Comparison of ENCODE assay signal across 9 mouse cellular contexts in the genomic region with DNA sequence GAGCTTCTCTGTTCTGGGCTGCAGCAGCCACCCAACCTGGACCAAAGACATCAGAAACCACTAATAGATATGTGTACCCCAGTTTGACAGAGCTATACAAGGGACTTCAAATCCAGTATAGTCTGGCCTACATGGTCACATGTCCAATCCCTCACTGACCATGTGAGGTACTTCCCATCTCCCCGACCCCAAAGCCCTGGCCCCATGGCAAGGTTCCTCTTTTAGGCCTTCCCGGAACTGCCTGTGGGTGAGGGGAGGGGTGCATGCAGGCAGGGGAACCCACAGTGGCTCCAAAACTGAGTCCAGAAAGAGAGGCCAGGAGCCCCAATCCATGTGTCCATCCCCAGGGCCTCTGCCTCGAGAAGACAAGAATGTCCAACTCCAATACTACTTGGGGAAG. TPM values are rescaled to one million over a fixed set of nuclear protein-coding genes. Genes with fewer than 3 reads are reported as not detected.
DNase-seq lines count a peak whose midpoint lies in the region; ATAC-seq and TF ChIP-seq lines count a peak whose summit lies in the region.
"Had no signal": no experiment of that assay in that cellular context is flagged by ENCODE, and none has a peak within 500 bp of the region (broad histone marks: within the 10 kb centered on the region; RNA-seq: fewer than 3 reads in every experiment).

No protein-coding gene starts in this region.

- DNase-seq in adrenal gland, postnatal 14 days = peak; percentile 49
- DNase-seq in adrenal gland, postnatal 10 days = no peak
- peak; percentile 39 for DNase-seq in liver, adult 2 months (ENCODE audit: extremely low read depth, low read depth, low spot score)
- peak; percentile 74 for DNase-seq in splenic B cell, adult 2 months (ENCODE audit: low read depth, low spot score)
- no peak for DNase-seq in left cerebral cortex, adult 11 months (ENCODE audit: low spot score)
- no peak for DNase-seq in cerebellum, adult 18-20 months

- H3K36me3 ChIP-seq in midbrain, embryonic 13.5 days = peaks cover 58% of the 10 kb centered on the region
- no peaks in the 10 kb centered on the region; the same call in 1 of the 2 replicates for H3K36me3 ChIP-seq in midbrain, embryonic 16.5 days (ENCODE audit: control insufficient read depth, insufficient read depth, low read length)
- H3K36me3 ChIP-seq in liver, adult 2 months (ENCODE audit: control insufficient read depth, insufficient read depth, low read length) = no peaks in the 10 kb centered on the region
- no peaks in the 10 kb centered on the region for H3K36me3 ChIP-seq in splenic B cell, adult 2 months (ENCODE audit: control insufficient read depth, insufficient read depth, low read length, poor library complexity, severe bottlenecking)

- 78% methylated on average over 3 of the region's 3 CpGs for WGBS in midbrain, embryonic 13.5 days
- 67% methylated on average over 3 of the region's 3 CpGs for WGBS in midbrain, embryonic 16.5 days
- WGBS in liver, adult 2 months = 72% methylated on average over 3 of the region's 3 CpGs

- no peaks in the 10 kb centered on the region for H3K27me3 ChIP-seq in midbrain, embryonic 13.5 days
- H3K27me3 ChIP-seq in midbrain, embryonic 16.5 days (ENCODE audit: control insufficient read depth, insufficient read depth, low read depth, low read length) = no peaks in the 10 kb centered on the region
- no peaks in the 10 kb centered on the region for H3K27me3 ChIP-seq in liver, adult 2 months (ENCODE audit: control insufficient read depth, insufficient read depth, low read length)
- H3K27me3 ChIP-seq in splenic B cell, adult 2 months (ENCODE audit: control insufficient read depth, insufficient read depth, low read length, poor library complexity, severe bottlenecking) = no peaks in the 10 kb centered on the region

- H3K79me2 ChIP-seq in liver, adult 2 months (ENCODE audit: control insufficient read depth, insufficient read depth, low read length) = no peaks in the 10 kb centered on the region

- TF ChIP-seq CTCF in liver, adult 2 months (IDR thresholded peaks at IDR 0.05; ENCODE audit: low read depth, low read length) = no peak

- H3K27ac ChIP-seq in midbrain, embryonic 13.5 days = no peak overlapping the region
- H3K27ac ChIP-seq in midbrain, embryonic 16.5 days (ENCODE audit: low read length) = no peak overlapping the region
- 0 out of 2 replicates have a peak overlapping the region, but pooled peaks have one; percentile 32 for H3K27ac ChIP-seq in liver, adult 2 months (replicated peaks; ENCODE audit: insufficient read depth, low read depth, low read length)

- H3K4me1 ChIP-seq in midbrain, embryonic 13.5 days (replicated peaks) = peaks cover 86% of the 10 kb centered on the region
- peaks cover 54% of the 10 kb centered on the region for H3K4me1 ChIP-seq in midbrain, embryonic 16.5 days (ENCODE audit: control insufficient read depth, insufficient read depth, low read length)
- H3K4me1 ChIP-seq in liver, adult 2 months (ENCODE audit: control insufficient read depth, insufficient read depth, low read length) = no peaks in the 10 kb centered on the region; the same call in 1 of the 2 replicates

- H3K4me2 ChIP-seq in midbrain, embryonic 13.5 days (replicated peaks) = no peak overlapping the region
- H3K4me2 ChIP-seq in midbrain, embryonic 16.5 days (ENCODE audit: low read length) = no peak overlapping the region

- no peak for ATAC-seq in midbrain, embryonic 13.5 days
- ATAC-seq in midbrain, embryonic 16.5 days = no peak

- H3K9ac ChIP-seq in midbrain, embryonic 13.5 days (replicated peaks) = 0 out of 2 replicates have a peak overlapping the region, but pooled peaks have one; percentile 28
- H3K9ac ChIP-seq in midbrain, embryonic 16.5 days (ENCODE audit: low read depth, low read length) = no peak overlapping the region
- no peak overlapping the region for H3K9ac ChIP-seq in liver, adult 2 months (ENCODE audit: low read depth, low read length)

- no peaks in the 10 kb centered on the region for H3K9me3 ChIP-seq in midbrain, embryonic 13.5 days
- H3K9me3 ChIP-seq in midbrain, embryonic 16.5 days (replicated peaks; ENCODE audit: control insufficient read depth, low read length, poor library complexity, severe bottlenecking) = no peaks in the 10 kb centered on the region

- no peak overlapping the region for H3K4me3 ChIP-seq in midbrain, embryonic 13.5 days (replicated peaks)
- H3K4me3 ChIP-seq in midbrain, embryonic 16.5 days (ENCODE audit: low read depth, low read length) = no peak overlapping the region
- H3K4me3 ChIP-seq in liver, adult 2 months (ENCODE audit: insufficient read depth, low read depth, low read length) = no peak overlapping the region
- H3K4me3 ChIP-seq: erythroblast, embryonic 14.5 days had no signal

- TF ChIP-seq POLR2A in liver, adult 2 months (IDR thresholded peaks at IDR 0.05; ENCODE audit: extremely low read depth, insufficient read depth, low read length) = no peak

RNA-seq across cellular contexts. Expression of gene Ttyh3, which starts 6.8 kb away (rescaled TPM):
- total RNA-seq in adrenal gland, postnatal 14 days (2021) = 72.5 and 83.6 TPM in 2 replicates
- 100 to 1,000 TPM in 1 of 2 experiments, 10 to 100 TPM in 1; 79.8 to 108 TPM for total RNA-seq in adrenal gland, postnatal 10 days (2021)
- polyA plus RNA-seq in midbrain, embryonic 13.5 days (2015; fragmentation: Nextera tagmentation; extraction: Ambion mirVana) = 53.6 and 76.6 TPM in 2 replicates
- polyA plus RNA-seq in midbrain, embryonic 16.5 days (2015; fragmentation: Nextera tagmentation; extraction: Ambion mirVana) = 56.0 and 61.5 TPM in 2 replicates
- 1.9 and 2.7 TPM in 2 replicates for total RNA-seq in liver, adult 2 months (2014; rRNA removed)
- 7.1 and 8.6 TPM in 2 replicates for polyA plus RNA-seq in liver, adult 2 months (2012; rRNA removed)

RNA-seq across cellular contexts. Expression of gene Lfng, which starts 35.0 kb away (rescaled TPM):
- total RNA-seq in adrenal gland, postnatal 14 days (2021) = 13.7 and 26.8 TPM in 2 replicates
- total RNA-seq in adrenal gland, postnatal 10 days (2021) = 10 to 100 TPM; 18.2 to 24.6 TPM
- 25.0 and 25.7 TPM in 2 replicates for polyA plus RNA-seq in midbrain, embryonic 13.5 days (2015; fragmentation: Nextera tagmentation; extraction: Ambion mirVana)
- polyA plus RNA-seq in midbrain, embryonic 16.5 days (2015; fragmentation: Nextera tagmentation; extraction: Ambion mirVana) = 18.4 and 23.1 TPM in 2 replicates
- total RNA-seq in liver, adult 2 months (2014; rRNA removed) = 4.2 and 5.5 TPM in 2 replicates
- polyA plus RNA-seq in liver, adult 2 months (2012; rRNA removed) = 9.2 and 9.5 TPM in 2 replicates

Comparison
In these comparisons a context has a peak if more than half of its experiments do, and no peak if none do; other contexts are left out.
1. DNase-seq: peak in adrenal gland, postnatal 14 days (single experiment), liver, adult 2 months (single experiment) and splenic B cell, adult 2 months (single experiment); none in adrenal gland, postnatal 10 days (single experiment), left cerebral cortex, adult 11 months (single experiment) and cerebellum, adult 18-20 months (0 of 2).
2. RNA of gene Ttyh3, which starts 6.8 kb away (total RNA-seq): 79.8 to 108 TPM in adrenal gland, postnatal 10 days and 72.5 to 83.6 TPM in adrenal gland, postnatal 14 days; 1.9 to 2.7 TPM in liver, adult 2 months; every median in the first group is over 10 times any median in the second.